Mouse (Mus musculus): ENCODE results near the gene Ccdc6.

Ccdc6 gene

GRCm38 (mm10) chr10:70093782-70094181 is 3.1 kb upstream of the Ccdc6 start:
- DNase-seq (ENCODE audit: low spot score in 2 of 2) = no peak

GRCm38 (mm10) chr10:70095031-70095470 is 1.9 kb upstream of the Ccdc6 start:
- DNase-seq (ENCODE audit: low spot score in 2 of 2) = peak; percentile 54 to 68

DNA sequence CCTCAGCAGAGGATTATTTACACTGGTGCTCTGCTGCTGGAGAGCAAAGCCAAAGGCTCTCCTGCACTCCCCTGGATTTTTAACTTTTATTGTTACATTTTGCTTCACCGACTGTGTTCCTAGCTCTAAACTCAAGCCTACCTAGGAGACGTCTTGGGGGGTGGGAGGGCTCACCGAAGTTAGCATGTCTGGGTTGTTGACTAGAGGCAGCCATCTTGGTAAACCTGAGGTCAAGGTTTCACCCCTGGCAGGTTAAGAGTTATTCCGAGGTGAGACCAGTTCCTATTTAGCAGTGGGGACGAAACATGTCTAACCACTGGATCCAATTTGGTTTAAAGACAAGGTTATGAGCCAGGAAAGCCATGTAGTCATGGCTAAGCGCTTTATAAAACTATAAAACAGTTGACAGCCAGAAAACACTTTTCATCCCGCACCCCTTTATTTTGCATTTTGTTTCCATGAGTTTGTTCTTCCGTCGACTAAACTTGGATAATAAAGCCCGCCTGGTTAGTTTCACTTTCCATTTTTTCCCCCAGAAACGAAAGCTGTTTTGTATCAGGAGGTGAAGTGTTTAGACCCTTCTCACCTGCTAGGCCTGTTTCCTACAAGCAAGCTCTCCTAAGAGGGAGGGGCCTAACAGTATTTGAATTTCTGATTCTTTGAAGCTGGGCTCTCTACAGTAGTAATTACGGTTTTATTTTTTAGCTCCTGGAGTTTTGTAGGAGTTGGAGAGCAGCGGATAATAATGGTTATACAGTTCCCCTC is 1.2 kb upstream of the Ccdc6 start:
- DNase-seq (ENCODE audit: low spot score in 2 of 2) = no peak

GRCm38 (mm10) chr10:70097291-70097901 is 475 bp downstream of the Ccdc6 start:
- DNase-seq (ENCODE audit: low spot score in 2 of 2) = peak in 1 of 2 experiments; percentile 33

DNA sequence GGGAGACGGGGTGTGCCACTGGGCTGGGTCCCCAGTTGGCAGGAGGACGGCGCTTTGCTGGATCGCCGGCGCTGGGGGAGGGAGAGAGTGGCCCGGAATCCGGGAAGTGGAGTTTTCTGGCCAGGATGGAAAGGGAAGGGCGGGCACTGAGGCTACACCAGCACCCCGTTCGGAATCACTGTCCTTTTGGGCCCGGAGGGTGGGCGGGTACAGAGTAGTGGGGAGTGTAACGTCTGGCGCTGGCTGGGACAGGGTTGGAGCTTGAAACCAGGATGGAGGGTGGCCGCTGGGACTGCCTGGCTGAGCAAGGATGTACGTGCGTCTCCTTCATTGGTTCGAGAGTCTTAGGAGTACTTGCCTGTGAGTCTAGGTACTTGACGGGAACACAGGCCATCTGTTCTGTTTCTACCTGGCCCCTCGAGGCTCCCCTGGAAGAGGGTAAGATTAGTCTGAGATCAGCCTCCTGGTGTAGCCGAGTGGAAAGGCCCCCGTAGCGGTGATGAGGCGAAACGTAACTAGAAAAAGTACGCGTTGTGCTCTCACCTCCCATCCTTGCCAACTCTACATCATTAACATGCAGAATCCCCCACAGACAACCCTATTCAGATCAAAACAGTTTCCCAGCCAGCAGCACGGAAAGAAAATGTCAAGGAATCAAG is 1.1 kb downstream of the Ccdc6 start:
- DNase-seq (ENCODE audit: low spot score in 2 of 2) = peak; percentile 62 to 67

DNA sequence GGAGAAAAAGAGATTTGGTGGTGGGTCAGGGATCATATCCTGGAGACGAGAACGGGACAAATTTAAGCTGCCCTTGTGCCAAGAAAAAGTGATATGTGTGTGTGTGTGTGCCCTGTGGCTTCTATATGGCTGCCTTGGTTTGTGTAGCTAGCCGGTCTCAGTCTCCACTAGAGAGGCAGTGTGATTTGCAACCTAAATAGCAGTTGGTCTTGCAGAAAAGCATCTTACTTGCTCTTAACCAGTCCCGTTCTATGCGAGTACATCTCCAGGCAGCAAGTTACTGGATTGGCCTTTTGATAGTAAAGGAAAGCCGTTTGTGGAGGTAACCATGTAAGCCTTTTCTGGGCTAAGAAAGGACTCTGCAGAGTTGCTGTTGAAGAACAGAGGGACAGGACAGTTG is 1.7 kb downstream of the Ccdc6 start:
- DNase-seq (ENCODE audit: low spot score in 2 of 2) = no peak

DNA sequence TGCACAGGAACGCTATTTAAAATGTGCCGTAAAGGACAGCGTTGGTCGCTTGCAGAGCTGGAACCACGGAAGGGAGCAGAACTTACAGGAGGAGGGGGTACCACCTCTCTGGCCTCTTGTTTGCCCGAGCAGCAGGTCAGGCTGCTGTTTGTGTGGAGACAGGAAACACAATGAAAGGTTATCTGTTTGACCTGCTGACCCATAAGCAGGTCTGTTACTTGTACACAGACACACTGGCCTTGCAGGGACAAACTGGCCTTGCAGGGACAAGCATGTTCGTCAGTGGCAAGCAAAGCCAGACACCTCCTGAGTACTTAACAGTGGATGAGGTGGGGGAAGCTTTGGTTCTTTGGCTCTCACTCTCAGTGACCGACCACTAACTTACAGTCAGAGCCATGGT is 2.1 kb downstream of the Ccdc6 start:
- DNase-seq (ENCODE audit: low spot score in 2 of 2) = peak; percentile 31 to 32

GRCm38 (mm10) chr10:70102086-70102485 is 5.2 kb downstream of the Ccdc6 start:
- no peak for DNase-seq (ENCODE audit: low spot score in 2 of 2)

- no peak for DNase-seq (ENCODE audit: low spot score in 2 of 2)
These were observed 11.1 kb downstream of the Ccdc6 start for GRCm38 (mm10) chr10:70108016-70108415.

DNA sequence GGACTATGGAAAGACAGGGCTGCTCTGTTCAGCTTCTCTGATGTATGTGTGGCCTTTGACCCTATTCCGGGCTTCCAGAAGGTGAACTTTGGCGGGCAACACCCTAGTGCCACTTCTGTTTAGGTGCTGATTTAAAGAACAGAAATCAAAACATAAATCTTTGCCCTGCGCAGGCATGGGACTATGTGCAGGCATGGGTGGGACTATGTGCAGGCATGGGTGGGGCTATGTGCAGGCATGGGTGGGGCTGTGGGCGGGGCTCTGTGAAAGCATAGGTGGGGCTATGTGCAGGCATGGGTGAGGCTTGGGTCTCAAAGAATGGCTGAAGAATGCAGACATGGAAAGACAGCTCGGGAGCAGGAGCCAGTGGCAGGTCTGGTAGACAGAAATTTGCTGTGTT is 13.1 kb downstream of the Ccdc6 start:
- no peak for DNase-seq (ENCODE audit: low spot score in 2 of 2)

DNA sequence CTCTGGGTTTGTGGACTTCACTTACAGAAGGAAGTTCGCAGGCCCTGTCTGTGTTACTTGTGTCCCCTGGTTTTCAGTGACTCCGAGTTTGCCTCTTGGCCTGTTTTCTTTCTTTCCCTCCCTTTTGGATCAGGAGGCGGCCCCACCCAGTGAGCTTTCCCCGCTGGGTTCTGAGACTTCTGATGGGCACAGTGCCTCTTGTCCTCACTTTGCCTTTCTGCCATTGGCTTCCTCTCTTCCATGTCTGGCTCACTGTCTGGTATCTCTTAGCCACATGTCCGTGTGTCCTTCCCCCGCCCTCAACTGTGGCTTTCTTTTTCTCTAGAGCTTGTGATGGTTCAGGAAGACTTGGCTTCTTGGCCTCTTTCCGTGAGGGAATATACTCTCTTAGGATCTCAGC is 13.9 kb downstream of the Ccdc6 start:
- no peak for DNase-seq (ENCODE audit: low spot score in 2 of 2)

DNA sequence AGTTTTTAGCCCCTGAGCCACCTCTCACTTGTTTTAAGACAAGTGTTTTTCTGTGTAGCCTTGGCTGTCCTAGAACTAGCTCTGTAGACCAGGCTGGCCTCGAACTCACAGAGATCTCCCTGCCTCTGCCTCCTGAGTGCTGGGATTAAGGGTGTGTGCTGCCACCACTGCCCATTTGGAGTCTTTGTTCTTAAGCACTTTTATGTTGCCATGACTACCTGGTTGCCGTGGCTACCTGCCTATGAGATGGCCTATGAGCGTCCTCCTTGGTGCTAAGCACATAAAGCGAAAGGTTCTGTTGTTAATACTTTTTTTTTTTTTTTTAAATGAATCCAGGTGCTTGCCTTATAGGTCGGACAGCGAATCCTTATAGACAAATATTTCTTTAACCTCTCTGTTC is 14.7 kb downstream of the Ccdc6 start:
- no peak for DNase-seq (ENCODE audit: low spot score in 2 of 2)

DNA sequence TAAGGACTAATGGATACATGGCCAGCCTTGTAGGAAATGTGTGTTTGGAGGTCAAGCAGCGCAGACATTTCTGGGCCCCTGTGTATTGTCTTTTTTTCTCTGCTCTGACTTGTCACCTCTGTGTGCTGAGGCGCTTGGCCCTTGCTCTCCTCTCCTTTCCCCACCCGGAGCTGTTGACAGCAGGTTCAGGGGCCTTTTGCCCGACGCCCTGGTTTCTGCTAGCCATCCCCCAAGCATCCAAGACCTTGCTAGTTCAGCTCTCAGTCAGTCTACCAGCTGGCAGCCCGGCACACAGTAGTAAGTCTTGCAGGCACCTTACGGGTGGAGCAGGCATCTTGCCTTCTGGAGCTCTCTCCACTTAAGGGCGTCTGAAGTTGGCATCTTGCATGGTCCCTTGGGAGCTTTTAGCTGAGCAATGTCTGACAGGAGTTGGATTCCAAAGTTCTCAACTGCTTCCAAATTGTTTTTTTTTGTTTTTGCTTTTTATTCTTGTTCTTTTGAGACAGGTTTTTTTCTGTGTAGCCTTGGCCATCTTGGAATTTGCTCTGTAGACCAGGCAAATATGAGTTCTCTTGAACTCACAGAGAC is 17.2 kb downstream of the Ccdc6 start:
- DNase-seq (ENCODE audit: low spot score in 2 of 2) = no peak

DNA sequence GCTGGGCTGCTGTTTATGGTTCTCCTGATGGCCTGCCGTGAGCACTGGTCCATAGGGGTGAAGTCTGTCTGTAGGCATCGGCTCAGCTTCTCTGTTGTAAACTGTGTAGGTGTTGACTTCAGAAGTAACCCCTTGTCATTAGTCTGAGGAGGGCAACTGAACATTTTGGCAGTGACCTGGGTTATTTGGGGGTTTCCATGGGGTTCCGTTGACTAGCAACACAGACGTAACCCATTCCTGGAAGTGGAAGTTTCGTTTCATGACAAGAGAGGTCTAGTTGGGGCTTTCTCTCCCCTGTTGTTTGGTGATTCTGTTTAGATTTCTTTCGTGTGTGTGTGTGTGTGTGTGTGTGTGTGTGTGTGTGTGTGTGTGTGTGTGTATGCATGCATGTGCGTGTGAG is 19.5 kb downstream of the Ccdc6 start:
- no peak for DNase-seq (ENCODE audit: low spot score in 2 of 2)

DNA sequence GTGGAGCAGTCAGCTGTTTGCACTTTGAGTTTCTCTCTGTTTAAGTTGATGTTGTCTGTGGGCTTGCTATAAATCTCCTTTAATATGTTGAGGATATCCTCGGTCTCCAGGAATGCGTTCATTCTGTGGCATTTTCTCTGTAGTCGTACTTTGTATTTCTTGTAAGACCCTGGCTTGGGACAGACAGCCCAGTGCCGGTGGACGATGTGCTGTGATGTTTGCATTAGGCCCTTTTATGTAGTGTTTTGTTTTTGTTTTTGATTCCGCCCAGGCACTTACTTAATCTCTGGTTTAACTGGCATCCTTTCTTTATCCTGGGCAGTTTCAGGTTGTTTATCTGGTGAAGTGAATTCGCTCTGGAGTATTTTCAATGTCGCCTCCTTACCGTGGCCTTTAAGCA is 22.5 kb downstream of the Ccdc6 start:
- no peak for DNase-seq (ENCODE audit: low spot score in 2 of 2)

- DNase-seq (ENCODE audit: low spot score in 2 of 2) = no peak
These were observed 23.0 kb downstream of the Ccdc6 start for GRCm38 (mm10) chr10:70119851-70120370.

- DNase-seq (ENCODE audit: low spot score in 2 of 2) = peak; percentile 52 to 64
These were observed 23.9 kb downstream of the Ccdc6 start for GRCm38 (mm10) chr10:70120671-70121405.

DNA sequence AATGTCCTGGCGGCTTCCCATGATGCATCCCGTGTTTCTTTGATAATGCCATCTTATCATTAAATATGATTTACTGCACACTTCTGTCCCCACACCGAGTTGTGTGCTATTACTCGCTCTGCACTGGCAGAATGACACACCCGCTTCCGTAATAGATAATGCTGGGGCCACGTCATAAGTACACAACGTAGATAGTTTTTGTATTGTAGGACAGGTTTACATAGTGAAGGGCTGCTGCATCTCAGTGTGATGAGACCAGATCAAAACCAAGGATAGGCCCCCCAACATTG is 24.4 kb downstream of the Ccdc6 start:
- no peak for DNase-seq (ENCODE audit: low spot score in 2 of 2)

DNA sequence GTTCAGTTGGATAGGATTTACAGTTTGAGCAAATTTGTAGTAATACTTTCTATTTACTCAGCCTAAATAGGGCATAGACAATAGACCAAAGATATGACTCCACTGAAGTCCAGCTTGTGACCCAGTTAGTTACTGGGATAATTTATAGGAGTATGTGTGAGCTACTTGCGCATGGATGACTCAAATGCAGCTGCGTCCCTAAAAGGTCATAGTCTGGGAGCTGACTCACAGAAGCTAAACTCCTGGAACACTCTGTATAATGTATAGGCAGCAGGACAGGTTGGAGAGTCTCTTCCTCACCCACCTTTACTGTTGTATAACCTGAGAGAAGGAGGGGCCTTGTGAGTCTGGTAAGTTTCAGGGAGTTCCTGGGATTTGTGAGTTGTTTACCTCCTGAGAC is 26.5 kb downstream of the Ccdc6 start:
- DNase-seq (ENCODE audit: low spot score in 2 of 2) = no peak

DNA sequence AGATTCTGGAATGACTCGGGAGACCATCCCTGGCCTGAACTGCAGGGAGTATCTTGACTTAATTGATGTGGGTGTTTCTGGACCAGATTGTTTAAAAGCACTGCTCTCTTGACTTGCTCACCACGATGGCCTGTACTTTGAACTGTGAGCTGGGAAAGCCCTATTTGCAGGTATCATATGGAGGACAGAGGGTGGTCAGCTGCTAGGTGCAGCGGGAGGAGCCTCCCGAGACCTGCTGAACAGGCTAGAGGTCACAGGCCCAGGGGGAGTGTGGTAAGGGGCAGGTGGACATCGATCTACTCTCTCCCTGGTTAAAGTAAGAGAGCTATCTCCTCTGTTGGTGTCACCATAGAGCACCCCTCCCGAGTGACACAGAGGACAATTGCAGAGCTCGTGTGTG is 28.6 kb downstream of the Ccdc6 start:
- no peak for DNase-seq (ENCODE audit: low spot score in 2 of 2)

DNA sequence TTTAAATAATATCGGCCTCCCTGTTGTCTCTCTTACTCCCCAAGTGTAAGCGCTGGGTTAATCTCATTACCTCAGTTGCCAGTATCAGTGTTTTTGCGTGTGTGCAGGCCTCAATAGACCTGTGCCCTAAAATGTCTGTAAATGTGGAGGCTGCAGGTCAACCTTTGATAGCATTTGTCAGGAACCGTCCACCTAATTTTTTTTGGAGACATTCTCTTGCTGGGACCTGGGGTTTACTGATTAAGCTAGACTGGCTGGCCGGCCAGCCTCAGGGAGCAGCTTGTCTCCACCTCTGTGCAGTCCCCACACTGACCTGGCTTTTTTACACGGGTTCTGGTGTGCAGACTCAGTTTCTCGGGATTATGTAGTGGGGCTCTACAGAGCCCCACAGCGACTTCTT is 30.4 kb downstream of the Ccdc6 start:
- no peak for DNase-seq (ENCODE audit: low spot score in 2 of 2)

DNA sequence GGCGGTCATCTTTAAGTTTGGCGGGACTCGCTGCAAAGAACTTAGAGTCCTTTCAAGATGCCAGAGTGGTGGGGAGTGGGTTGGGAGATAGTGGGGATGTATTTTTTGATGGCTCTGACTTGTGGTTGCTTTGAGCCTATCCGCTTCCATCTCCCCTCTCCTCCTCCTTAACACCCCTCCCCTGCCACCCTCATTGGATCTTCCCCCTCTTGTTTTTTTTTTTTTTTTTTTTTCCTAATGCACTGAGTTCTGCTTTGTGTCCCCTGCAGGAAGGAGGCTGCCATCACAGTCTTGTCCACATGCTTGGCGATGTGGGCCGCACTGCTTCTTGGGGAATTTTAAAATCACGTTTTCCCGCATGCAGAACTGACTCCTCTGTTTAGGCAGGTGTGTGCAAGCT is 31.5 kb downstream of the Ccdc6 start:
- DNase-seq (ENCODE audit: low spot score in 2 of 2) = no peak

Data from urinary bladder, postnatal 36 days (tissue).